Mouse (Mus musculus): ENCODE results near the gene Ank.

Ank gene

GRCm38 (mm10) chr15:27633941-27634900, 167.7 kb downstream of the Ank start:
- DNase-seq (ENCODE audit: low spot score) = no peak

GRCm38 (mm10) chr15:27641171-27641570, 174.7 kb downstream of the Ank start:
- DNase-seq (ENCODE audit: low spot score) = no peak

GRCm38 (mm10) chr15:27642895-27643294, 176.4 kb downstream of the Ank start:
- DNase-seq (ENCODE audit: low spot score) = no peak

All from testis, postnatal 14 days (tissue).